Mouse (Mus musculus): ENCODE measurements at regions not wholly inside any gene's neighbourhood (a gene's known extent, or its start where the extent isn't known, plus 50 kb on each side); places are given as distances from the start of the nearest gene placed in this dataset.
"Not testable (repeated sequence)": the region's sequence is repeated elsewhere in the genome, so short reads cannot be mapped to it uniquely, and the experiment has no call there.

DNA sequence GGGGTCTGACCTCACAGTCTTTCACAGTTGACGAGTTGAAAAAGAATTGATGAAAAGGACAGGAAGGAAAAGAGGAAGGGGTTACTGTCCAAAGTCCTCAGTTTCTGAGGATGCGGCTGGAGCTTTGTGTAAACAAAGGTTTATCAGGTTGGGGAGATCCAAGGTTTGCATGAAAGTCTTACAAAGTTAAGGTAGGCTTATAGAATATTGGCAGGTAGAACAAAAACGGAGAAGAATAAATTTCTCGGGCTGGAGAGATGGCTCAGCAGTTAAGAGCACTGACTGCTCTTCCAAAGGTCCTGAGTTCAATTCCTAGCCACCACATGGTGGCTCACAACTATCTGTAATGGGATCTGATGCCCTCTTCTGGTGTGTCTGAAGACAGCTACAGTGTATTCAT lies 60.9 kb upstream of the Acpp start:
- DNase-seq (ENCODE audit: low spot score in 2 of 2) = not testable (repeated sequence)

DNA sequence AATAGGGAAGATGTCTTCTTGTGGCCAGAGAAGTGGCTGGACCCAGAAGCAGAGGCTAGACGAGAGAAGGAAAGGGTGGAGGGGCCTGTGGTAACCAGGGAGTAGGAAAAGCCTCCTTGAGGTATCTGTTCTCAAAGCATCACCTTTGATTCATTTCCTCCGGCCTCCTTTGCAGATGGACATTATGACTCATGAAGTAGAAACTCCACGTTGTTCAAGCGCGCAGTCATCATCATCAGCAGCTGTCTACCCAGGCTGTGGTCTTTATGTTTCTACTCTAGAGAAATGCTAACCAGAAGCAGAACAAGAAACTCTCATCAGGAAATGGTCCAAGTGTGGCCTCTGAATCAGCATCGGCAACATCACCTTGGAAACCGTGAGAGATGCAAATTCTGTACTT lies 50.3 kb upstream of the Acpp start:
- DNase-seq (ENCODE audit: low spot score in 2 of 2) = no peak
